Mouse (Mus musculus): ENCODE results near the gene Lmna. TPM values are rescaled to one million over a fixed set of nuclear protein-coding genes. Genes with fewer than 3 reads are reported as not detected.

Lmna gene
- 209 and 353 TPM in 2 replicates for polyA plus RNA-seq (2012; rRNA removed)

DNA sequence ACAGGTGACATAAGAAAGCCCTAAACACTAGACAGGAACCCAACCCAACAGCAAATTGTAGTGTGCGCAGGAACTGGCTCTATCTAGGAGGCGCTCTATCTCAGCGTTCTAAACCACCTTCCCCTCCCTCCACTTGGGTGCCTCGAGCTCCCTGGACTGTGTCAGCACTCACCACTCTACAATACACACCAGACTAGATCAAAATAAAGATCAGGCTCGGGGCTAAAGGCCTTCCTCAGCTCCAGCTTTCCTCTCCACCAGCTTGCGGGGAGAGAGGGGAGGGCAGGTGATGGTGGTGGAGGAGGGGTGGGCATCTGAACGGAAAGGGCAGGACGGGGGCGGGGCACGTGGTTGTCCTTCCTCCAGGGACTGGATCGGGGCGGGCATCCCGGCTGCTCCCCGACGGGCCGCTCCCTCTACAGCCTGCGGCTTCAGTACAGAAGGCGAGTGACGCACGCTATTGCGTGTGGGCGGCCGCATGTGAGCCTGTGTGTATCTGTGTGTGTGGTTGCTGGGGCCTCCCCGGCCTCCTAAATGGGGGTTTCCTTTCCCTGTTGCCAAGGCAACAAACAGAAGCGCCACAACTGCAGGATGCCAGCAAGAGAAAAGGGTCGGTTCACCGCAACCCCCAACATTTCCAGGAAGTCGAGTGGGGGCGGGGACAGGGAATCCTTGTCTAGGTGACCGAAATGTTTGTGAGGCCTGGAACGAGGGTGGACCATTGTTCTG lies at the start of gene Lmna:
Gene Lmna, minus strand, starts transcription at position 265 of the 729 bp plus-strand sequence.
- TF ChIP-seq CTCF (IDR thresholded peaks at IDR 0.05; ENCODE audit: extremely low read depth, insufficient read length, insufficient replicate concordance, low read depth, low read length) (peak; percentile 79; the same call in 1 of the 2 replicates), POLR2A (IDR thresholded peaks at IDR 0.05; ENCODE audit: low read depth, low read length) (peak; percentile 60)
- under 1% methylated on average over 31 of the region's 31 CpGs for WGBS
- peaks cover 44% of the 10 kb centered on the region for H3K4me1 ChIP-seq (ENCODE audit: control insufficient read depth, insufficient read depth, insufficient read length, low read length)
- H3K4me3 ChIP-seq (ENCODE audit: low read depth, low read length) = peak within 1 kb of the TSS; percentile 64
- H3K27ac ChIP-seq (ENCODE audit: insufficient read depth, low read depth, low read length) = peak within 1 kb of the TSS; percentile 95
- no peaks in the 10 kb centered on the region for H3K27me3 ChIP-seq (ENCODE audit: control insufficient read depth, insufficient read depth, low read length)
- H3K36me3 ChIP-seq (ENCODE audit: control insufficient read depth, insufficient read depth, low read length) = no peaks in the 10 kb centered on the region

DNA sequence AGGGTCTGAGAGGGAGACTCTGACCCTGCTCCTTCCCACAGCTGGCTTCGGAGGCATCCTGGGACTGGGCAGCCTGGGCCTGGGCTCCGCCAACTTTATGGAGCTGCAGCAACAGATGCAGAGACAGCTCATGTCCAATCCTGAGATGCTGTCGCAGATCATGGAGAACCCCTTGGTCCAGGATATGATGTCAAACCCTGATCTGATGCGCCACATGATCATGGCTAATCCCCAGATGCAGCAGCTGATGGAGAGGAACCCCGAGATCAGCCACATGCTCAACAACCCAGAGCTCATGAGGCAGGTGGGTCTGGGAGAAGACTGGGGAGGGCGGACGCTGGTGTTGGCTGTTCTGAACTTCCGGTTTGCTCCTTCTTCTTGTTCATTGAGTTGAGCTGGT lies 46.9 kb upstream of the Lmna start:
- H3K36me3 ChIP-seq (ENCODE audit: control insufficient read depth, insufficient read depth, low read length) = peaks cover 43% of the 10 kb centered on the region
- no peaks in the 10 kb centered on the region for H3K4me1 ChIP-seq (ENCODE audit: control insufficient read depth, insufficient read depth, insufficient read length, low read length)
- TF ChIP-seq CTCF (IDR thresholded peaks at IDR 0.05; ENCODE audit: extremely low read depth, insufficient read length, insufficient replicate concordance, low read depth, low read length) (no peak), POLR2A (IDR thresholded peaks at IDR 0.05; ENCODE audit: low read depth, low read length) (no peak)
- H3K4me3 ChIP-seq (ENCODE audit: low read depth, low read length) = no peak overlapping the region
- no peak overlapping the region for H3K27ac ChIP-seq (ENCODE audit: insufficient read depth, low read depth, low read length)
- WGBS = 94% methylated on average over 8 of the region's 8 CpGs
- no peaks in the 10 kb centered on the region for H3K27me3 ChIP-seq (ENCODE audit: control insufficient read depth, insufficient read depth, low read length)

DNA sequence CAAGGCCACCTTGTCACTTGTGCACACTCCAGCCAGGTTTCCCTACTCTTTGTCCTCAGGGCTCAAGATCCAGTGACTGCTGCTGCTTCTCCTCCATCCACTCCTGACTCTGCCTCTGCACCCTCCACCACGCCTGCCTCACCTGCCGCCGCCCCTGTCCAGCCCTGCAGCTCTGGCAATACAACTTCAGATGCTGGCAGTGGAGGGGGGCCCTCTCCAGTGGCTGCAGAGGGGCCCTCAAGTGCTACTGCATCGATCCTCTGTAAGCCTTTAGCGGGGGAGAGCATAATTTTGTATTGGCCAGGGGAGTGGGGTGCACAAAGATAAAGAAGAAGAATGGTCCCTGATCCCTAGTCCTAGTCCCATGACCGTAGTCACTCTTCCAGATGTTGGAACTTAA lies 46.0 kb upstream of the Lmna start:
- TF ChIP-seq CTCF (IDR thresholded peaks at IDR 0.05; ENCODE audit: extremely low read depth, insufficient read length, insufficient replicate concordance, low read depth, low read length) (no peak), POLR2A (IDR thresholded peaks at IDR 0.05; ENCODE audit: low read depth, low read length) (no peak)
- no peak overlapping the region for H3K27ac ChIP-seq (ENCODE audit: insufficient read depth, low read depth, low read length)
- no peaks in the 10 kb centered on the region for H3K27me3 ChIP-seq (ENCODE audit: control insufficient read depth, insufficient read depth, low read length)
- H3K36me3 ChIP-seq (ENCODE audit: control insufficient read depth, insufficient read depth, low read length) = peaks cover 35% of the 10 kb centered on the region
- H3K4me3 ChIP-seq (ENCODE audit: low read depth, low read length) = no peak overlapping the region
- peaks cover 6% of the 10 kb centered on the region; the same call in 1 of the 2 replicates for H3K4me1 ChIP-seq (ENCODE audit: control insufficient read depth, insufficient read depth, insufficient read length, low read length)
- WGBS = 91% methylated on average over 6 of the region's 6 CpGs

DNA sequence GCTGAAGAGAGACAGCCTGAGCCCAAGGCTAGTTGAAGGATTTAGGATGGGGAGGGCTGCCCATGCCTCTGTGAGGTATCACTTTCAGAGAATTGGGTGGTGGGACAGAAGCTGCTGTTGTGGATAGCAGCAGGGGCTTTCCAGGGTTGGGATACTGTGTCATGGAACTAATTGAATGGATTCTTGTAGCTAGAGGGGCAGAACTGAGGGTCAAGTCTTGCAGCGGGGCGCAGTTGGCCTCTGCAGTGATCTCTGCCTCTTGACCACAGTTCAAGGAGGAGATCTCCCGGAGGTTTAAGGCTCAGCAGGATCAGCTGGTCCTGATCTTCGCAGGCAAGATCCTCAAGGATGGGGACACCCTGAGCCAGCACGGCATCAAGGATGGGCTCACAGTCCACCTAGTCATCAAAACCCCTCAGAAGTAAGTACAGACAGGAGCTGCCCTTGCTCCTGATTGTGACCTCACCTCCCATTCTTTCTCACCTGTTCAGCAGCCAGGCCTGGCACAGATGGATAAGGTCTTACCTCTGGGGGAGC lies 45.4 kb upstream of the Lmna start:
- TF ChIP-seq CTCF (IDR thresholded peaks at IDR 0.05; ENCODE audit: extremely low read depth, insufficient read length, insufficient replicate concordance, low read depth, low read length) (no peak), POLR2A (IDR thresholded peaks at IDR 0.05; ENCODE audit: low read depth, low read length) (no peak)
- WGBS = 96% methylated on average over 5 of the region's 5 CpGs
- H3K4me3 ChIP-seq (ENCODE audit: low read depth, low read length) = no peak overlapping the region
- H3K27ac ChIP-seq (ENCODE audit: insufficient read depth, low read depth, low read length) = no peak overlapping the region
- H3K36me3 ChIP-seq (ENCODE audit: control insufficient read depth, insufficient read depth, low read length) = peaks cover 30% of the 10 kb centered on the region
- no peaks in the 10 kb centered on the region for H3K27me3 ChIP-seq (ENCODE audit: control insufficient read depth, insufficient read depth, low read length)
- H3K4me1 ChIP-seq (ENCODE audit: control insufficient read depth, insufficient read depth, insufficient read length, low read length) = peaks cover 8% of the 10 kb centered on the region; the same call in 1 of the 2 replicates

DNA sequence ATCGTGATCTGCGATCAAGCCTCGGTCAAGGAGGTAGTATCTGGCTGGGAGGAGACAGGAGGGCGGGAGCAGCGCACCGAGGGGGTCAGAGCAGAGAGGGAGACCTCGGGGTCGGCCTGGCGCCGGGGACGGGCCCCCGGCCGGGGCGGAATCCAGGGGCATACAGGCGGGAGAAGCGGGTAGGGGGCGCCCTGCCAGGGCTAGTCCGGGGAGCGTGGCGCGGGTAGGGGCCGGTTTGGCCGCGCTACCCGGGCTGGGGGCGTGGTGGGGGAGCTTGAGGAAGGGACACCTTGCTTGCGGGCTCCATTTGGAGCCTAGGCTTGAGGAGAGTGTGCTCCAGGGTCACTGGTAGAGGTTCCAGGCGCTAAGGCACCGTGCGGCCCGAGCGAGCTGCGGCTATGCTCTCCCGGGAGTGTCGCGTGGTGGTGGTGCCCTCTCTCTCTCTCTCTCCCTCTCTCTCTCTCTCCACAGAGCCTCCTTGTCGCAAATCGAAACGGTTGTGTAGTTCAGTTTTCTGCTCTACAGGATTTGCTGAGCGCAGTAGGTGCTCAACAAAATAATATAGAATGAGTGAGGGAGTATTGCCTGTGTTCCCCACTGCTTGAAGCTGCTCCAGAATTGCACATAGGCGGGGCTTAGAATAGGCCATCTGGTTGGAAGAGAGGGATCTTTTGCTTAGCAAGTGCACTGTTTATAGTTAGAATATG lies 44.3 kb upstream of the Lmna start:
- peaks cover 19% of the 10 kb centered on the region; the same call in 1 of the 2 replicates for H3K36me3 ChIP-seq (ENCODE audit: control insufficient read depth, insufficient read depth, low read length)
- peak overlapping the region; percentile 72 for H3K4me3 ChIP-seq (ENCODE audit: low read depth, low read length)
- H3K27ac ChIP-seq (ENCODE audit: insufficient read depth, low read depth, low read length) = peak overlapping the region; percentile 25
- peaks cover 8% of the 10 kb centered on the region; the same call in 1 of the 2 replicates for H3K4me1 ChIP-seq (ENCODE audit: control insufficient read depth, insufficient read depth, insufficient read length, low read length)
- H3K27me3 ChIP-seq (ENCODE audit: control insufficient read depth, insufficient read depth, low read length) = no peaks in the 10 kb centered on the region
- 0 out of 2 replicates have a peak, but pooled peaks have one; percentile 3 for TF ChIP-seq CTCF (IDR thresholded peaks at IDR 0.05; ENCODE audit: extremely low read depth, insufficient read length, insufficient replicate concordance, low read depth, low read length)
- TF ChIP-seq POLR2A (IDR thresholded peaks at IDR 0.05; ENCODE audit: low read depth, low read length) = no peak
- WGBS = 2% methylated on average over 41 of the region's 41 CpGs

DNA sequence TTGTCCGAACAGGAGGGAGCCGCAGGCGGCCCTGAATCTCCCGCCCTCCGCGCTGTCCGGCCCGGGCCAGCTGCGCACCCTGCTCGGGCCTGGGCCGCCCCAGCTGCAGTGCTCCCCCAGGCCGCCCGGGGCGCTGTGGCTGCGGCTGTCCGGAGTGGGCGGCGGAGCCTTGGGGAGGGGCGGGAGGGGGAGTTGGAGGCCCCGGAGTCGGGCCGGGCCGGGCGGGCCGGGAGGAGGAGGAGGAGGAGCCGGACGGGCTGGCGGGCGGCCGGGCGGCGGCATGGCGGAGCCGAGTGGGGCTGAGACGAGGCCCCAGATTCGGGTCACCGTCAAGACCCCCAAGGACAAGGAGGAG lies 43.7 kb upstream of the Lmna start, which contains the start of gene Ubqln4:
Gene Ubqln4, plus strand, starts transcription at position 234 of the 355 bp plus-strand sequence.
- H3K4me1 ChIP-seq (ENCODE audit: control insufficient read depth, insufficient read depth, insufficient read length, low read length) = peaks cover 11% of the 10 kb centered on the region
- peak within 1 kb of the TSS; percentile 96 for H3K27ac ChIP-seq (ENCODE audit: insufficient read depth, low read depth, low read length)
- peak within 1 kb of the TSS; percentile 72 for H3K4me3 ChIP-seq (ENCODE audit: low read depth, low read length)
- peak; percentile 73; the same call in 1 of the 2 replicates for TF ChIP-seq POLR2A (IDR thresholded peaks at IDR 0.05; ENCODE audit: low read depth, low read length)
- peak; percentile 66; the same call in 1 of the 2 replicates for TF ChIP-seq CTCF (IDR thresholded peaks at IDR 0.05; ENCODE audit: extremely low read depth, insufficient read length, insufficient replicate concordance, low read depth, low read length)
- H3K27me3 ChIP-seq (ENCODE audit: control insufficient read depth, insufficient read depth, low read length) = no peaks in the 10 kb centered on the region
- 1% methylated on average over 35 of the region's 37 CpGs for WGBS
- H3K36me3 ChIP-seq (ENCODE audit: control insufficient read depth, insufficient read depth, low read length) = peaks cover 19% of the 10 kb centered on the region; the same call in 1 of the 2 replicates

Measured in small intestine, adult 2 months (tissue).